Mouse (Mus musculus) embryonic facial prominence, embryonic 12.5 days (tissue): ENCODE measurements at regions not wholly inside any gene's neighbourhood (a gene's known extent, or its start where the extent isn't known, plus 50 kb on each side); places are given as distances from the start of the nearest gene placed in this dataset.
A peak's percentile ranks its signal among the peaks of the same experiment; 100 is the strongest.

ENCODE experiments used
- ATAC-seq: fragments of 200-750 bp; cut with Nextera tagmentation; 2 replicates; pipeline ENCODE4 v1.8.0; 2017; ENCODE audit not compliant: insufficient number of reproducible peaks, insufficient read depth, low FRiP score, low TSS enrichment
- H3K27ac ChIP-seq: fragments of 300-500 bp; sonication (generic); 2 replicates; pipeline ENCODE4 v1.5.1; 2016; ENCODE audit warnings: mild to moderate bottlenecking
- H3K27me3 ChIP-seq: fragments of 300-500 bp; sonication (generic); 2 replicates; pipeline ENCODE4 v1.6.1; 2016; ENCODE audit warnings: mild to moderate bottlenecking, moderate library complexity
- H3K36me3 ChIP-seq: fragments of 300-500 bp; sonication (generic); 2 replicates; pipeline ENCODE4 v1.6.1; 2016; ENCODE audit warnings: mild to moderate bottlenecking
- H3K4me1 ChIP-seq: fragments of 300-500 bp; sonication (generic); 2 replicates; pipeline ENCODE4 v1.6.1; 2016
- H3K4me2 ChIP-seq: fragments of 300-500 bp; sonication (generic); replicated peaks from 2 replicates; pipeline ENCODE4 v1.6.1; 2016; ENCODE audit warnings: mild to moderate bottlenecking, moderate library complexity
- H3K4me3 ChIP-seq: fragments of 300-500 bp; sonication (generic); 2 replicates; pipeline ENCODE4 v1.5.1; 2016; ENCODE audit warnings: mild to moderate bottlenecking
- H3K9ac ChIP-seq: fragments of 300-500 bp; sonication (generic); 2 replicates; pipeline ENCODE4 v1.6.1; 2016; ENCODE audit warnings: mild to moderate bottlenecking, moderate library complexity
- H3K9me3 ChIP-seq: fragments of 300-500 bp; sonication (generic); 2 replicates; pipeline ENCODE4 v1.6.1; 2016; ENCODE audit warnings: mild to moderate bottlenecking, moderate library complexity
- WGBS: fragments of 180-500 bp; shearing (Covaris S2); methylation state at CpG from one replicate; pipeline ENCODE4 v1.1.7; 2016; 5-methylcytosine and 5-hydroxymethylcytosine counted together

GRCm38 (mm10) chr4:78666326-78666725 lies 454.6 kb upstream of the Ptprd start:
- H3K9ac ChIP-seq = no peak overlapping the region
- no peaks in the 10 kb centered on the region for H3K9me3 ChIP-seq
- no peaks in the 10 kb centered on the region for H3K4me1 ChIP-seq
- H3K27me3 ChIP-seq = no peaks in the 10 kb centered on the region
- no peak overlapping the region for H3K4me2 ChIP-seq
- 84% methylated on average over 1 of the region's 1 CpGs for WGBS
- no peaks in the 10 kb centered on the region for H3K36me3 ChIP-seq
- H3K4me3 ChIP-seq = no peak overlapping the region
- H3K27ac ChIP-seq = no peak overlapping the region
- ATAC-seq = no peak

GRCm38 (mm10) chr4:78642773-78643172 lies 431.0 kb upstream of the Ptprd start:
- Histone ChIP-seq H3K36me3 (no peaks in the 10 kb centered on the region), H3K4me2 (no peak overlapping the region)
- WGBS = 88% methylated on average over 1 of the region's 1 CpGs

GRCm38 (mm10) chr4:78606461-78606830 lies 394.7 kb upstream of the Ptprd start:
- Histone ChIP-seq H3K36me3 (no peaks in the 10 kb centered on the region), H3K9me3 (no peaks in the 10 kb centered on the region), H3K4me3 (peak overlapping the region; percentile 33), H3K27ac (no peak overlapping the region), H3K4me1 (no peaks in the 10 kb centered on the region), H3K9ac (no peak overlapping the region; the same call in 1 of the 2 replicates), H3K4me2 (peak overlapping the region; percentile 57), H3K27me3 (no peaks in the 10 kb centered on the region)
- 10% methylated on average over 18 of the region's 18 CpGs for WGBS
- peak; percentile 74 for ATAC-seq

More at GRCm38 (mm10) chr4:78642773-78643172, 431.0 kb upstream of the Ptprd start:
- no peak overlapping the region for H3K4me3 ChIP-seq
- no peaks in the 10 kb centered on the region for H3K4me1 ChIP-seq
- no peaks in the 10 kb centered on the region for H3K27me3 ChIP-seq
- H3K9me3 ChIP-seq = no peaks in the 10 kb centered on the region
- no peak for ATAC-seq
- H3K27ac ChIP-seq = no peak overlapping the region
- no peak overlapping the region for H3K9ac ChIP-seq

GRCm38 (mm10) chr4:78605763-78606460 lies 394.2 kb upstream of the Ptprd start:
- 80% methylated on average over 4 of the region's 4 CpGs for WGBS

GRCm38 (mm10) chr4:78581590-78581989 lies 369.8 kb upstream of the Ptprd start:
- H3K4me1 ChIP-seq = no peaks in the 10 kb centered on the region
- no peaks in the 10 kb centered on the region for H3K36me3 ChIP-seq
- no peak overlapping the region for H3K27ac ChIP-seq
- H3K27me3 ChIP-seq = no peaks in the 10 kb centered on the region
- H3K4me3 ChIP-seq = no peak overlapping the region
- no peak overlapping the region for H3K9ac ChIP-seq
- no peak overlapping the region for H3K4me2 ChIP-seq
- ATAC-seq = no peak
- WGBS = 88% methylated on average over 2 of the region's 2 CpGs
- no peaks in the 10 kb centered on the region for H3K9me3 ChIP-seq

More at GRCm38 (mm10) chr4:78605763-78606460, 394.2 kb upstream of the Ptprd start:
- no peak overlapping the region for H3K9ac ChIP-seq
- H3K27me3 ChIP-seq = no peaks in the 10 kb centered on the region
- no peak overlapping the region for H3K27ac ChIP-seq
- no peaks in the 10 kb centered on the region for H3K9me3 ChIP-seq
- H3K36me3 ChIP-seq = no peaks in the 10 kb centered on the region
- ATAC-seq = 0 out of 2 replicates have a peak, but pooled peaks have one; percentile 47
- peak overlapping the region; percentile 33 for H3K4me3 ChIP-seq
- H3K4me2 ChIP-seq = peak overlapping the region; percentile 57
- H3K4me1 ChIP-seq = no peaks in the 10 kb centered on the region

- H3K27me3 ChIP-seq = no peaks in the 10 kb centered on the region
- no peaks in the 10 kb centered on the region for H3K9me3 ChIP-seq
- H3K36me3 ChIP-seq = no peaks in the 10 kb centered on the region
- no peak for ATAC-seq
- no peak overlapping the region for H3K4me2 ChIP-seq
- H3K4me1 ChIP-seq = no peaks in the 10 kb centered on the region
- H3K9ac ChIP-seq = no peak overlapping the region
- H3K27ac ChIP-seq = no peak overlapping the region
- no peak overlapping the region for H3K4me3 ChIP-seq
- 91% methylated on average over 2 of the region's 2 CpGs for WGBS
Observed at GRCm38 (mm10) chr4:78565356-78565755, 353.6 kb upstream of the Ptprd start.
